ENCODE assay signal across 10 mouse cellular contexts in genomic region chr4:56820017-56820550, GRCm38 (mm10). TPM values are rescaled to one million over a fixed set of nuclear protein-coding genes. Genes with fewer than 3 reads are reported as not detected.
A peak's percentile ranks its signal among the peaks of the same experiment; 100 is the strongest.
DNase-seq lines count a peak whose midpoint lies in the region; ATAC-seq and TF ChIP-seq lines count a peak whose summit lies in the region.
"Had no signal": no experiment of that assay in that cellular context is flagged by ENCODE, and none has a peak within 500 bp of the region (broad histone marks: within the 10 kb centered on the region; RNA-seq: fewer than 3 reads in every experiment).

No protein-coding gene starts in this region.

- no peak overlapping the region for H3K4me3 ChIP-seq in gastrocnemius, adult 2 months
- H3K4me3 ChIP-seq in lung, embryonic 14.5 days (ENCODE audit: low read depth, low read length), result no peak overlapping the region
- H3K4me3 ChIP-seq: neural tube, embryonic 13.5 days had no signal

- intact Hi-C loops in gastrocnemius, adult 2 months (cut with DNase I), result no loop called here

- no peak overlapping the region for H3K4me2 ChIP-seq in lung, embryonic 14.5 days
- H3K4me2 ChIP-seq: neural tube, embryonic 13.5 days had no signal

- no peak for ATAC-seq in lung, embryonic 14.5 days (ENCODE audit: insufficient read depth)

- H3K4me1 ChIP-seq in lung, embryonic 14.5 days (ENCODE audit: insufficient read depth), result no peaks in the 10 kb centered on the region
- H3K4me1 ChIP-seq: neural tube, embryonic 13.5 days had no signal

- no peak overlapping the region for H3K9ac ChIP-seq in lung, embryonic 14.5 days
- H3K9ac ChIP-seq: neural tube, embryonic 13.5 days had no signal

- no peaks in the 10 kb centered on the region for H3K36me3 ChIP-seq in lung, embryonic 14.5 days (ENCODE audit: insufficient read depth)

- H3K27ac ChIP-seq in gastrocnemius, adult 2 months, result peak overlapping the region; percentile 65
- no peak overlapping the region for H3K27ac ChIP-seq in lung, embryonic 14.5 days (ENCODE audit: low read depth)
- H3K27ac ChIP-seq: neural tube, embryonic 13.5 days had no signal

- H3K27me3 ChIP-seq in lung, embryonic 14.5 days (ENCODE audit: insufficient read depth, low read length), result no peaks in the 10 kb centered on the region
- H3K27me3 ChIP-seq: neural tube, embryonic 13.5 days had no signal

- no peak for DNase-seq in gastrocnemius, adult 2 months
- no peak for DNase-seq in gastrocnemius, postnatal 25 days
- DNase-seq in lung, embryonic 14.5 days, result peak; percentile 73
- DNase-seq in lung, postnatal 4 days, result no peak
- peak; percentile 40 for DNase-seq in adipocyte (ENCODE audit: low spot score)
- peak; percentile 6 for DNase-seq in skeletal muscle tissue, adult 2 months (ENCODE audit: low read depth, low spot score)
- no peak for DNase-seq in thymus, postnatal 36 days
- no peak for DNase-seq in heart, postnatal 4 days
- DNase-seq: heart, postnatal 36 days had no signal

- peak; percentile 82 for TF ChIP-seq CTCF in gastrocnemius, adult 2 months (IDR thresholded peaks at IDR 0.05)
- peak; percentile 65 for TF ChIP-seq CTCF in lung, embryonic 14.5 days (IDR thresholded peaks at IDR 0.05; ENCODE audit: low read depth)

- H3K9me3 ChIP-seq in lung, embryonic 14.5 days (ENCODE audit: low read depth, low read length), result no peaks in the 10 kb centered on the region
- H3K9me3 ChIP-seq: neural tube, embryonic 13.5 days had no signal

RNA-seq across cellular contexts. Expression of gene Fam206a, which starts 17.9 kb away (rescaled TPM):
- total RNA-seq in gastrocnemius, adult 2 months (2021), result 1 to 10 TPM; 1.6 to 2.0 TPM
- 1 to 10 TPM; 1.7 TPM for total RNA-seq in gastrocnemius, postnatal 25 days (2021)
- polyA plus RNA-seq in lung, embryonic 14.5 days (2014; fragmentation: Nextera tagmentation; extraction: Ambion mirVana), result 19.4 and 22.8 TPM in 2 replicates
- 1 to 10 TPM; 5.3 to 5.6 TPM for total RNA-seq in heart, postnatal 4 days (2021)

RNA-seq across cellular contexts. Expression of gene Elp1, which starts 18.0 kb away (rescaled TPM):
- total RNA-seq in gastrocnemius, adult 2 months (2021), result 10 to 100 TPM; 21.2 to 27.4 TPM
- 10 to 100 TPM; 19.4 to 20.5 TPM for total RNA-seq in gastrocnemius, postnatal 25 days (2021)
- 61.3 and 63.9 TPM in 2 replicates for polyA plus RNA-seq in lung, embryonic 14.5 days (2014; fragmentation: Nextera tagmentation; extraction: Ambion mirVana)
- 10 to 100 TPM; 31.1 to 33.2 TPM for total RNA-seq in heart, postnatal 4 days (2021)

RNA-seq across cellular contexts. Expression of gene Ctnnal1, which starts 44.9 kb away (rescaled TPM):
- total RNA-seq in gastrocnemius, adult 2 months (2021), result 10 to 100 TPM in 1 of 2 experiments, 1 to 10 TPM in 1; 9.0 to 12.6 TPM
- 10 to 100 TPM in 1 of 2 experiments, 1 to 10 TPM in 1; 9.9 to 11.7 TPM for total RNA-seq in gastrocnemius, postnatal 25 days (2021)
- 20.2 and 22.1 TPM in 2 replicates for polyA plus RNA-seq in lung, embryonic 14.5 days (2014; fragmentation: Nextera tagmentation; extraction: Ambion mirVana)
- total RNA-seq in heart, postnatal 4 days (2021), result 10 to 100 TPM; 34.0 to 35.7 TPM

Comparison
In these comparisons a context has a peak if more than half of its experiments do, and no peak if none do; other contexts are left out.
1. DNase-seq: peak in lung, embryonic 14.5 days (single experiment), adipocyte (single experiment) and skeletal muscle tissue, adult 2 months (single experiment); none in gastrocnemius, adult 2 months (single experiment), gastrocnemius, postnatal 25 days (single experiment), lung, postnatal 4 days (0 of 2), thymus, postnatal 36 days (0 of 2) and heart, postnatal 4 days (single experiment).